Mouse (Mus musculus) bone marrow macrophage, adult 2 months (primary cell): ENCODE measurements at regions not wholly inside any gene's neighbourhood (a gene's known extent, or its start where the extent isn't known, plus 50 kb on each side); places are given as distances from the start of the nearest gene placed in this dataset.

Experiments used
- CTCF ChIP-seq: IDR thresholded peaks from 2 replicates; pipeline ENCODE4 v1.5.1; 2012; ENCODE audit warnings: low read depth, mild to moderate bottlenecking, low read length, moderate library complexity
- POLR2A ChIP-seq: IDR thresholded peaks from 2 replicates; pipeline ENCODE4 v1.6.1; 2012; ENCODE audit warnings: mild to moderate bottlenecking, low read depth, low read length, borderline replicate concordance

- no peak for TF ChIP-seq POLR2A
- no peak for TF ChIP-seq CTCF
Observed at GRCm38 (mm10) chr9:69856621-69857020, 95.9 kb upstream of the Foxb1 start.
